13 mouse cellular contexts compared by ENCODE assay signal in genomic region chr4:32439974-32440739, GRCm38 (mm10).
A peak's percentile ranks its signal among the peaks of the same experiment; 100 is the strongest.
DNase-seq lines count a peak whose midpoint lies in the region; ATAC-seq and TF ChIP-seq lines count a peak whose summit lies in the region.
"Had no signal": no experiment of that assay in that cellular context is flagged by ENCODE, and none has a peak within 500 bp of the region (broad histone marks: within the 10 kb centered on the region; RNA-seq: fewer than 3 reads in every experiment).

No protein-coding gene starts in this region.

- no peak overlapping the region for H3K4me3 ChIP-seq in embryonic facial prominence, embryonic 12.5 days
- no peak overlapping the region for H3K4me3 ChIP-seq in embryonic facial prominence, embryonic 10.5 days
- H3K4me3 ChIP-seq in hindbrain, postnatal 0 days (ENCODE audit: low read length), result no peak overlapping the region
- H3K4me3 ChIP-seq: liver, embryonic 12.5 days had no signal

- H3K27ac ChIP-seq in embryonic facial prominence, embryonic 12.5 days, result no peak overlapping the region
- no peak overlapping the region for H3K27ac ChIP-seq in embryonic facial prominence, embryonic 10.5 days (replicated peaks)
- no peak overlapping the region for H3K27ac ChIP-seq in hindbrain, postnatal 0 days
- H3K27ac ChIP-seq: liver, embryonic 12.5 days had no signal

- no peaks in the 10 kb centered on the region for H3K27me3 ChIP-seq in embryonic facial prominence, embryonic 12.5 days
- no peaks in the 10 kb centered on the region for H3K27me3 ChIP-seq in embryonic facial prominence, embryonic 10.5 days (replicated peaks; ENCODE audit: low read depth, poor library complexity, severe bottlenecking)
- no peaks in the 10 kb centered on the region for H3K27me3 ChIP-seq in hindbrain, postnatal 0 days (ENCODE audit: insufficient read depth, low read length)
- H3K27me3 ChIP-seq: liver, embryonic 12.5 days had no signal

- peak; percentile 15; the same call in 1 of the 2 replicates for ATAC-seq in embryonic facial prominence, embryonic 12.5 days (ENCODE audit: insufficient number of reproducible peaks, insufficient read depth, low FRiP score, low TSS enrichment)
- ATAC-seq in hindbrain, postnatal 0 days, result peak; percentile 75
- ATAC-seq: intestine, postnatal 0 days; liver, embryonic 12.5 days had no signal

- TF ChIP-seq CTCF in hindbrain, postnatal 0 days (IDR thresholded peaks at IDR 0.05; ENCODE audit: low read depth), result no peak

- no peaks in the 10 kb centered on the region for H3K36me3 ChIP-seq in embryonic facial prominence, embryonic 12.5 days
- H3K36me3 ChIP-seq in embryonic facial prominence, embryonic 10.5 days (replicated peaks), result no peaks in the 10 kb centered on the region
- H3K36me3 ChIP-seq in hindbrain, postnatal 0 days (ENCODE audit: insufficient read depth, low read length), result no peaks in the 10 kb centered on the region
- H3K36me3 ChIP-seq: liver, embryonic 12.5 days had no signal

- intact Hi-C loops in left cerebral cortex, postnatal 4 days (cut with DNase I), result loop anchor here (10.0 kb wide), 1 partner anchor 95 kb away; no protein-coding TSS in a partner anchor
- intact Hi-C loops in left cerebral cortex, postnatal 14 days (cut with DNase I), result no loop called here

- no peaks in the 10 kb centered on the region for H3K9me3 ChIP-seq in embryonic facial prominence, embryonic 12.5 days
- no peaks in the 10 kb centered on the region for H3K9me3 ChIP-seq in embryonic facial prominence, embryonic 10.5 days
- H3K9me3 ChIP-seq in hindbrain, postnatal 0 days (ENCODE audit: low read length), result no peaks in the 10 kb centered on the region
- H3K9me3 ChIP-seq: liver, embryonic 12.5 days had no signal

- DNase-seq in embryonic facial prominence, embryonic 10.5 days (ENCODE audit: low spot score), result no peak
- DNase-seq in left cerebral cortex, postnatal 4 days, result peak; percentile 36
- no peak for DNase-seq in left cerebral cortex, postnatal 14 days (ENCODE audit: low spot score in 2 of 2)
- peak; percentile 43 for DNase-seq in cerebellum, adult 9-10 months
- no peak for DNase-seq in hindbrain, postnatal 0 days (ENCODE audit: low spot score)
- no peak for DNase-seq in adrenal gland, adult 2 months
- DNase-seq in thymus, adult 18-20 months, result no peak
- DNase-seq: adrenal gland, postnatal 14 days; B cell, adult 2 months; gastrocnemius, postnatal 10 days had no signal

- H3K9ac ChIP-seq in embryonic facial prominence, embryonic 12.5 days, result no peak overlapping the region
- H3K9ac ChIP-seq in hindbrain, postnatal 0 days (replicated peaks; ENCODE audit: low read length), result no peak overlapping the region
- H3K9ac ChIP-seq: liver, embryonic 12.5 days had no signal

- no peak overlapping the region for H3K4me2 ChIP-seq in embryonic facial prominence, embryonic 12.5 days (replicated peaks)
- H3K4me2 ChIP-seq in hindbrain, postnatal 0 days (ENCODE audit: low read depth, low read length), result no peak overlapping the region
- H3K4me2 ChIP-seq: liver, embryonic 12.5 days had no signal

- WGBS in embryonic facial prominence, embryonic 12.5 days, result 87% methylated on average over 11 of the region's 11 CpGs
- 89% methylated on average over 11 of the region's 11 CpGs for WGBS in embryonic facial prominence, embryonic 10.5 days
- WGBS in hindbrain, postnatal 0 days, result 64% methylated on average over 11 of the region's 11 CpGs

- H3K4me1 ChIP-seq in embryonic facial prominence, embryonic 12.5 days, result no peaks in the 10 kb centered on the region
- H3K4me1 ChIP-seq in embryonic facial prominence, embryonic 10.5 days, result peaks cover 13% of the 10 kb centered on the region
- no peaks in the 10 kb centered on the region for H3K4me1 ChIP-seq in hindbrain, postnatal 0 days (ENCODE audit: insufficient read depth, low read length)
- H3K4me1 ChIP-seq: liver, embryonic 12.5 days had no signal

Comparison
In these comparisons a context has a peak if more than half of its experiments do, and no peak if none do; other contexts are left out.
1. DNase-seq: peak in left cerebral cortex, postnatal 4 days (single experiment) and cerebellum, adult 9-10 months (single experiment); none in embryonic facial prominence, embryonic 10.5 days (single experiment), left cerebral cortex, postnatal 14 days (0 of 2), hindbrain, postnatal 0 days (single experiment), adrenal gland, adult 2 months (single experiment) and thymus, adult 18-20 months (0 of 2).